Mouse (Mus musculus) C2C12 (cell line): ENCODE measurements at regions not wholly inside any gene's neighbourhood (a gene's known extent, or its start where the extent isn't known, plus 50 kb on each side); places are given as distances from the start of the nearest gene placed in this dataset.

Source experiments
- CTCF ChIP-seq: IDR thresholded peaks from one replicate; pipeline ENCODE4 v1.5.1; 2011; ENCODE audit not compliant: control insufficient read depth, insufficient read depth, insufficient read length
- MAX ChIP-seq: IDR thresholded peaks from one replicate; pipeline ENCODE4 v1.6.1; 2011; ENCODE audit warnings: mild to moderate bottlenecking, control low read depth

DNA sequence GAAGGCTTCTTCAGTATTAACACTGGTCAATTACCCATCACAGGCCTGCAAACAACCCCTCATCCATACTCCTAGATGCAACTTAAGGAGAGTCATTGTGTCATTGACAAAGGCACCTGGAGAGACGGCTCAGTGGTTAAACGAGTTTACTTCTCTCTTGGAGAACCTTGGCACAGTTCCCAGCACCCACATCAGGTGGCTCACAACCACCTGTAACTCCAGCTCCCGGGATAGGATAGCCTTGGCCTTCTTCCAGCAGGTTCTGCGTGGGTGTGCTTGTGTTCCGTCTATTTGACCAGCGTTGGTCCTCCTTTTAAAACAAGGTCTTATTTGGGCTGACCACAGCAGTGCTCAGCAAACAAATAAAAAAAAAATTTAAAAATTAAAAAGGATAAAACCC lies 63.9 kb upstream of the Foxk1 start:
- no peak for TF ChIP-seq CTCF
- TF ChIP-seq MAX: no peak
